Mouse (Mus musculus) liver, adult 2 months (tissue): Measurements from ENCODE around the gene Hist1h1d. TPM values are rescaled to one million over a fixed set of nuclear protein-coding genes. Genes with fewer than 3 reads are reported as not detected.
"Not testable (repeated sequence)": the region's sequence is repeated elsewhere in the genome, so short reads cannot be mapped to it uniquely, and the experiment has no call there.

Experiments
- DNase-seq: peaks from one replicate; pipeline ENCODE4 v3.0.0-alpha.2; 2011; ENCODE audit warnings: low read depth, low spot score; ENCODE audit errors: extremely low read depth
- H3K27ac ChIP-seq: fragments of 200-500 bp; replicated peaks from 2 replicates; pipeline ENCODE4 v1.5.1; 2012; ENCODE audit warnings: low read depth, mild to moderate bottlenecking, control low read depth, inconsistent platforms, low read length; ENCODE audit not compliant: insufficient read depth
- H3K27me3 ChIP-seq: fragments of 200-500 bp; 2 replicates; pipeline ENCODE4 v1.6.1; 2012; ENCODE audit warnings: mild to moderate bottlenecking, moderate library complexity, low read length, inconsistent platforms; ENCODE audit not compliant: control insufficient read depth, insufficient read depth
- H3K36me3 ChIP-seq: fragments of 200-500 bp; 2 replicates; pipeline ENCODE4 v1.6.1; 2012; ENCODE audit warnings: low read length, inconsistent platforms; ENCODE audit not compliant: control insufficient read depth, insufficient read depth
- H3K4me1 ChIP-seq: fragments of 200-500 bp; 2 replicates; pipeline ENCODE4 v1.6.1; 2011; ENCODE audit warnings: low read length; ENCODE audit not compliant: control insufficient read depth, insufficient read depth
- H3K4me3 ChIP-seq: fragments of 200-500 bp; 2 replicates; pipeline ENCODE4 v1.5.1; 2011; ENCODE audit warnings: low read depth, mild to moderate bottlenecking, control low read depth, low read length, moderate library complexity; ENCODE audit not compliant: insufficient read depth
- H3K79me2 ChIP-seq: fragments of 200-500 bp; 2 replicates; pipeline ENCODE4 v1.6.1; 2012; ENCODE audit warnings: inconsistent platforms, mild to moderate bottlenecking, low read length, moderate library complexity; ENCODE audit not compliant: control insufficient read depth, insufficient read depth
- H3K9ac ChIP-seq: fragments of 200-500 bp; 2 replicates; pipeline ENCODE4 v1.6.1; 2012; ENCODE audit warnings: low read depth, mild to moderate bottlenecking, control low read depth, inconsistent platforms, low read length
- CTCF ChIP-seq: fragments of 200-500 bp; IDR thresholded peaks from 2 replicates; pipeline ENCODE4 v1.5.1; 2011; ENCODE audit warnings: low read depth, low read length, control low read depth
- POLR2A ChIP-seq: fragments of 200-500 bp; IDR thresholded peaks from 2 replicates; pipeline ENCODE4 v1.6.1; 2011; ENCODE audit warnings: low read length, control low read depth; ENCODE audit not compliant: insufficient read depth; ENCODE audit errors: extremely low read depth
- WGBS: fragments of 180-500 bp; shearing (Covaris S2); methylation state at CpG from one replicate; pipeline ENCODE4 v1.1.7; 2018; 5-methylcytosine and 5-hydroxymethylcytosine counted together
- polyA plus RNA-seq: library from polyadenylated mRNA; depleted of rRNA; stranded (reverse); fragments of >200 nt; gene quantifications from 2 replicates; pipeline ENCODE4 v1.2.3, GENCODE M21; 2012
- total RNA-seq: library from RNA; depleted of rRNA; stranded (reverse); fragments of >200 nt; gene quantifications from 2 replicates; pipeline ENCODE4 v1.2.3, GENCODE M21; 2014

Gene Hist1h1d
- total and polyA plus RNA-seq, 2 experiments, result 0.02 to 3.0 TPM

GRCm38 (mm10) chr13:23583387-23584068, 30.5 kb downstream of the Hist1h1d start:
- TF ChIP-seq CTCF, result no peak
- TF ChIP-seq POLR2A, result no peak
- Histone ChIP-seq H3K4me3 (no peak overlapping the region), H3K9ac (no peak overlapping the region), H3K4me1 (peaks cover 11% of the 10 kb centered on the region; the same call in 1 of the 2 replicates), H3K36me3 (no peaks in the 10 kb centered on the region), H3K27me3 (no peaks in the 10 kb centered on the region), H3K79me2 (no peaks in the 10 kb centered on the region), H3K27ac (no peak overlapping the region; the same call in 1 of the 2 replicates)
- no peak for DNase-seq

- Histone ChIP-seq H3K4me3 (no peak overlapping the region), H3K27me3 (no peaks in the 10 kb centered on the region), H3K4me1 (peaks cover 11% of the 10 kb centered on the region; the same call in 1 of the 2 replicates), H3K9ac (no peak overlapping the region), H3K36me3 (no peaks in the 10 kb centered on the region), H3K27ac (peak overlapping the region; percentile 50), H3K79me2 (no peaks in the 10 kb centered on the region)
- TF ChIP-seq CTCF (no peak), POLR2A (no peak)
- DNase-seq, result no peak
These were observed 31.3 kb downstream of the Hist1h1d start for GRCm38 (mm10) chr13:23584331-23584730.

GRCm38 (mm10) chr13:23585029-23585441, 32.0 kb downstream of the Hist1h1d start:
- Histone ChIP-seq H3K79me2 (no peaks in the 10 kb centered on the region), H3K27ac (peak overlapping the region; percentile 32), H3K4me3 (peak overlapping the region; percentile 43), H3K27me3 (no peaks in the 10 kb centered on the region), H3K9ac (peak overlapping the region; percentile 54), H3K4me1 (peaks cover 11% of the 10 kb centered on the region; the same call in 1 of the 2 replicates), H3K36me3 (no peaks in the 10 kb centered on the region)
- WGBS, result under 1% methylated on average over 21 of the region's 21 CpGs
- TF ChIP-seq CTCF (no peak), POLR2A (no peak)
- DNase-seq, result peak; percentile 62

- Histone ChIP-seq H3K4me3 (peak overlapping the region; percentile 72), H3K9ac (peak overlapping the region; percentile 74), H3K4me1 (peaks cover 11% of the 10 kb centered on the region; the same call in 1 of the 2 replicates), H3K27ac (peak overlapping the region; percentile 68)
- DNase-seq, result peak; percentile 95
- WGBS, result under 1% methylated on average over 33 of the region's 36 CpGs
- not testable (repeated sequence) for H3K27me3 ChIP-seq, H3K79me2 ChIP-seq, H3K36me3 ChIP-seq
- peak; percentile 61 for TF ChIP-seq POLR2A
These were observed 32.5 kb downstream of the Hist1h1d start for GRCm38 (mm10) chr13:23585442-23586098.

- no peak for DNase-seq
- no peak for TF ChIP-seq CTCF
- no peak for TF ChIP-seq POLR2A
- peak overlapping the region; percentile 72 for H3K4me3 ChIP-seq
- H3K27ac ChIP-seq, result peak overlapping the region; percentile 35
- no peaks in the 10 kb centered on the region for H3K79me2 ChIP-seq
- peaks cover 11% of the 10 kb centered on the region; the same call in 1 of the 2 replicates for H3K4me1 ChIP-seq
- H3K9ac ChIP-seq, result peak overlapping the region; percentile 54; the same call in 1 of the 2 replicates
- no peaks in the 10 kb centered on the region for H3K36me3 ChIP-seq
- no peaks in the 10 kb centered on the region for H3K27me3 ChIP-seq
- WGBS, result 2% methylated on average over 22 of the region's 22 CpGs
These were observed 33.3 kb downstream of the Hist1h1d start for GRCm38 (mm10) chr13:23586099-23586939.
